Mouse (Mus musculus): ENCODE results near the gene Lhpp. TPM values are rescaled to one million over a fixed set of nuclear protein-coding genes. Genes with fewer than 3 reads are reported as not detected.

Lhpp gene
- polyA plus RNA-seq, 1 experiment from 2014 or later = 15.9 TPM

DNA sequence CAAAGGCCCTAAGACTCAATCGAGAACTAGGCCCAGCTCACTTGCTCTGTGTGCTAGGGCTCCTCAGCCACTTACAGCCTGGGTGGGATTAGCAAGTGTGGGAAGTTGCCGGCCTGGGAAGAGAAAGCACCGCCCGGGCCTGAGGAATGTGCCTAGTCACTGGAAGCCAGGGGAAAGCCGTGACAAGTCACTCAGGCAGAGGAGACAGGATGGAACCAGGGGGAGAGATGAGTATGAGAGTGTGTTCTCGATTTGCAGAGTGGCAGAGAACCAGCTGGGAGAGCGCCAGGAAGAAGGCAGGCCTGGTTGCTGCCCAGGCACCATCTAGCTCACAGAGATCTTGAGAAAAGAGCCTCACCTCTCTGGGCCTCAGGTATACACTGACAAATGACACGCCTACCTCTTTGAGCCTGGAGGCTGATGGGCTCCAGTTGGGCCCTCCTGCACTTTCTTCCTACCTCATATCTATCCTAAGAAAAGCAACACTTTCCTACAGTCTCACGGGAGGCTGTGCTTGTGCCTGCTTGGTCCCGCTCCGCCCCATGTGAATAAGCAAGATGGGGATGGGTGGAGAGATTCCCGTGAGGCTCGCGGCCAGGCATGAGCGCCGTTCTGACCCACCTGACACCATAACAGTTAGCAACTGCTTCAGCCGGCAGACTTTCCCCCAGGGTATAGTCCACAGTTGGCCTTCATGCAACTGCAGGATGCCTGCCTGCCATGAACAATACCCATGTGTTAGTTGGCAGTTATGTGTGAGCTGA, 125.8 kb downstream of the Lhpp start:
- H3K36me3 ChIP-seq (ENCODE audit: control insufficient read depth, insufficient read depth, low read length) = 0 out of 2 replicates have a peak, but pooled peaks cover 3% of the 10 kb centered on the region
- H3K27ac ChIP-seq (ENCODE audit: low read length) = peak overlapping the region; percentile 77
- H3K4me3 ChIP-seq (ENCODE audit: low read length) = no peak overlapping the region
- ATAC-seq (ENCODE audit: low read depth) = peak; percentile 75
- H3K4me1 ChIP-seq (replicated peaks; ENCODE audit: control insufficient read depth, insufficient read depth, low read length) = peaks cover 22% of the 10 kb centered on the region
- no peaks in the 10 kb centered on the region for H3K27me3 ChIP-seq (ENCODE audit: control insufficient read depth, insufficient read depth, low read depth, low read length)
- H3K9me3 ChIP-seq (ENCODE audit: control insufficient read depth, low read length) = no peaks in the 10 kb centered on the region
- no peak overlapping the region for H3K4me2 ChIP-seq (ENCODE audit: low read depth, low read length)
- H3K9ac ChIP-seq (ENCODE audit: low read length) = 0 out of 2 replicates have a peak overlapping the region, but pooled peaks have one; percentile 16
- 50% methylated on average over 17 of the region's 17 CpGs for WGBS

DNA sequence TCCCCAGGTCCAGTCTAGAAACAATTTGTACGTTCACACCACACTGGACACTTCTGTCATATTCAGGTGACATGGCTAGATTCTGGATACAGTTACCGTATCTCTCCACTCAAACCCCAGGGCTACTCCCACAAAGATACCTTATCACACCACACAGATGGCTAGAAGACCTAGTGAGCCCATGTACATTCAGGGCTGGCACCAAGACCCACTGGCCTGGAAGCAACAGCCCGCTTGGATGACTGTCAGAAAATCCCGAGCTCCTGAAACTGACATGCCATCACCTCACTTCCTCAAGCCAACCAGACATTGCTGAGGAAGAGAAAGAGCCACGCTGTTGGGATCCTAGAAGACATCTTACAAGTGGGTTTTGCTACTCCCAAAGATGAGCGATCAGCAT, 128.4 kb downstream of the Lhpp start:
- H3K4me3 ChIP-seq (ENCODE audit: low read length) = no peak overlapping the region
- H3K27ac ChIP-seq (ENCODE audit: low read length) = no peak overlapping the region
- no peak for ATAC-seq (ENCODE audit: low read depth)
- no peak overlapping the region for H3K9ac ChIP-seq (ENCODE audit: low read length)
- 0 out of 2 replicates have a peak, but pooled peaks cover 3% of the 10 kb centered on the region for H3K36me3 ChIP-seq (ENCODE audit: control insufficient read depth, insufficient read depth, low read length)
- H3K4me1 ChIP-seq (replicated peaks; ENCODE audit: control insufficient read depth, insufficient read depth, low read length) = peaks cover 16% of the 10 kb centered on the region
- H3K27me3 ChIP-seq (ENCODE audit: control insufficient read depth, insufficient read depth, low read depth, low read length) = no peaks in the 10 kb centered on the region
- 87% methylated on average over 6 of the region's 6 CpGs for WGBS
- H3K4me2 ChIP-seq (ENCODE audit: low read depth, low read length) = no peak overlapping the region
- H3K9me3 ChIP-seq (ENCODE audit: control insufficient read depth, low read length) = no peaks in the 10 kb centered on the region

DNA sequence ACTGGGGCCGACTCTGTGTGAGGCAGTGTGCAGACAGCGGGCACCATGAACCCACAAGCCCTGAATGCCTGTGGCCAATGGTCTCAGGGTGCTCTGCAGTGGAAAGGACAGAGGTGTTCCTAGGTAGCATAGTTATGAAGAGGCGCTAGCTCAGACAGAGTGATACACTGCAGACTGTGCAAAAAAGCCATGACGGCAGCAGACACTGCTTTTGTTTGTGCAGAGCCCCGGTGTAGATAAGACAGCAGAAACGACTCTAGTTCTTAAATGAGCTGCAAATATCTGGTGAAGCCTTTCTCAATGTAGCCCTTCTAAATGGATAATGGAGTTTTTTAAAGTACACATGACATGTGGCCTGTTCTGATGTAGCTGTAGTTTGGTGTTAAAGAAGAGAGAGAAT, 129.4 kb downstream of the Lhpp start:
- H3K4me1 ChIP-seq (replicated peaks; ENCODE audit: control insufficient read depth, insufficient read depth, low read length) = peaks cover 16% of the 10 kb centered on the region

DNA sequence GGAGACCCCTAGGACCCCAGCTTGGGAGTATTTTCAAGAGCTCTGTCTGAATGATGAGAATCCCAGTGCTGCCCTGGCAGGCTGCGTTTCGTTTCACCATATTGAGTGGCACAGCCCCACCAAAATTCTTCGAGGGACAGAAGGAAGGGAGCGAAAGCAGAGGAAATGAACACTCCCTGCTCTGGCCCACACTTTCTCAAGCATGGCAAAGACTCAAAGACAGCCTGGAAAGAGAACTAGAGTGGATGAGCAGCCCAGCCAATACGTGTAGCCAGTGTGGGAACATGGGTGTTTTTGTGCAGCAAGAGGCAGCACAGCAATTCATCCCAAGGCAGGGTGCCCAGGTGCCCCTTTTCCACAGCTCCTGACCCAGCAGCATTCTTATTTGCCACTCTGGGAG, 132.5 kb downstream of the Lhpp start:
- no peak overlapping the region for H3K9ac ChIP-seq (ENCODE audit: low read length)
- H3K27me3 ChIP-seq (ENCODE audit: control insufficient read depth, insufficient read depth, low read depth, low read length) = no peaks in the 10 kb centered on the region
- no peak for ATAC-seq (ENCODE audit: low read depth)
- no peaks in the 10 kb centered on the region for H3K9me3 ChIP-seq (ENCODE audit: control insufficient read depth, low read length)
- H3K36me3 ChIP-seq (ENCODE audit: control insufficient read depth, insufficient read depth, low read length) = no peaks in the 10 kb centered on the region
- H3K4me3 ChIP-seq (ENCODE audit: low read length) = no peak overlapping the region
- no peaks in the 10 kb centered on the region for H3K4me1 ChIP-seq (replicated peaks; ENCODE audit: control insufficient read depth, insufficient read depth, low read length)
- 77% methylated on average over 5 of the region's 5 CpGs for WGBS
- H3K27ac ChIP-seq (ENCODE audit: low read length) = no peak overlapping the region
- H3K4me2 ChIP-seq (ENCODE audit: low read depth, low read length) = no peak overlapping the region

More for the DNA sequence above, 129.4 kb downstream of the Lhpp start:
- Histone ChIP-seq H3K36me3 (ENCODE audit: control insufficient read depth, insufficient read depth, low read length) (0 out of 2 replicates have a peak, but pooled peaks cover 3% of the 10 kb centered on the region), H3K4me2 (ENCODE audit: low read depth, low read length) (no peak overlapping the region), H3K9me3 (ENCODE audit: control insufficient read depth, low read length) (no peaks in the 10 kb centered on the region), H3K4me3 (ENCODE audit: low read length) (no peak overlapping the region), H3K9ac (ENCODE audit: low read length) (no peak overlapping the region), H3K27ac (ENCODE audit: low read length) (no peak overlapping the region), H3K27me3 (ENCODE audit: control insufficient read depth, insufficient read depth, low read depth, low read length) (no peaks in the 10 kb centered on the region)
- no peak for ATAC-seq (ENCODE audit: low read depth)
- 60% methylated on average over 6 of the region's 6 CpGs for WGBS

DNA sequence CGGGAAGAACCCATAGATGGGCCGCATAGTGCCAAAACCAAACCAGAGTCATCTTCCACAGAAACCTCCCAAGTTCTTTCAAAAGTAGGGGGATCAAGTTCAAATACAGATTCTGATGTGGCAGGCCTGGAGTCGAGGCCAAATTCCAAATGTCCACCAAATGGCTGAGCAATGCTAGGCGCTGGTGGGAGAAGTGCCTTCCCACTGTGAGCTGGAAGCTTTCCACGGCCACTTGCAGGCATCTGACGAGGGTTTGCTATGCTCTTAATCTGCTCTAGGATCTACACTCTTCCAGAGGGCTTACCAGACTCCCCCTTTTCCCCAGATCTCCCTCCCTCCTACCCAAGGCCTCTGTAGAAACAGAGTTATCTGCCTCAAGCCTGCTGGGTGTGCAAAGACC, 136.7 kb downstream of the Lhpp start:
- H3K4me1 ChIP-seq (replicated peaks; ENCODE audit: control insufficient read depth, insufficient read depth, low read length) = peaks cover 4% of the 10 kb centered on the region; the same call in 1 of the 2 replicates
- WGBS = 61% methylated on average over 6 of the region's 6 CpGs
- H3K4me3 ChIP-seq (ENCODE audit: low read length) = no peak overlapping the region
- no peak overlapping the region for H3K9ac ChIP-seq (ENCODE audit: low read length)
- H3K9me3 ChIP-seq (ENCODE audit: control insufficient read depth, low read length) = no peaks in the 10 kb centered on the region
- no peaks in the 10 kb centered on the region for H3K36me3 ChIP-seq (ENCODE audit: control insufficient read depth, insufficient read depth, low read length)
- H3K27ac ChIP-seq (ENCODE audit: low read length) = no peak overlapping the region
- no peak for ATAC-seq (ENCODE audit: low read depth)
- H3K27me3 ChIP-seq (ENCODE audit: control insufficient read depth, insufficient read depth, low read depth, low read length) = no peaks in the 10 kb centered on the region
- H3K4me2 ChIP-seq (ENCODE audit: low read depth, low read length) = no peak overlapping the region

DNA sequence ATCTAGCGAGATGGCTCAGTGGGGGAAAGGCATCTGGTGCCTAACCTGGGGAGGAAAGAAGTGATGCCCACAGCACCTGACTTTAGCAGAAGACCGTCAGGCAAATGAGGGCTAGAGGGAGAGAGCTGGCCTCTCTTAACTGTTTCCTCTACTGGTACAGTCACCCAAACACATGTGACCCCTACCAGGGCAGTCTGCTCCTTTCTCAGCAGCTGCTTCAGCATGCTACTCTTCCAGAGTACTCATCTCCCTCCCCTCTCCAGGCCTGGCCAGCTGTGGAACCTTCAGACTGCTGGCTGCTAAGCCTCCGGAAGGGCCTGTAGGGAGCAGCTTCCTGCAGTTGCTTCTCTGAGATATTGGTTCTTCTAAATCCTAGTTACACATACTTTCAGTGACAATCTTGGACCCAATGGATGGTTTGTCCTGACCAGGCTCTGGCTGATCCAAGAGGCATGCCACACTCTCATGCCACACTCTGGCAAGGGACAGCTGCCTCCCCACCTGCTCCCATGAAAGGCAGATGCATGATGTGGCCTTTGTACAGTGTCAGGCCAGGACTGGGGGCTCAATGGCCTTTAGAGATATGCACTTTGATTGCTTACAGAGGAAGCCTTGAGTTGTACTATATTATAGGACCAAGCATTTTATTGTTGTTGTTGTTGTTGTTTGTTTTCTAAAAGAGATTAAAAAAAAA, 137.8 kb downstream of the Lhpp start:
- H3K9me3 ChIP-seq (ENCODE audit: control insufficient read depth, low read length) = no peaks in the 10 kb centered on the region
- H3K27me3 ChIP-seq (ENCODE audit: control insufficient read depth, insufficient read depth, low read depth, low read length) = no peaks in the 10 kb centered on the region
- H3K27ac ChIP-seq (ENCODE audit: low read length) = no peak overlapping the region
- WGBS = 79% methylated on average over 3 of the region's 3 CpGs
- no peak overlapping the region for H3K9ac ChIP-seq (ENCODE audit: low read length)
- H3K4me3 ChIP-seq (ENCODE audit: low read length) = no peak overlapping the region
- H3K4me2 ChIP-seq (ENCODE audit: low read depth, low read length) = no peak overlapping the region
- no peak for ATAC-seq (ENCODE audit: low read depth)
- no peaks in the 10 kb centered on the region for H3K36me3 ChIP-seq (ENCODE audit: control insufficient read depth, insufficient read depth, low read length)
- H3K4me1 ChIP-seq (replicated peaks; ENCODE audit: control insufficient read depth, insufficient read depth, low read length) = peaks cover 4% of the 10 kb centered on the region; the same call in 1 of the 2 replicates

DNA sequence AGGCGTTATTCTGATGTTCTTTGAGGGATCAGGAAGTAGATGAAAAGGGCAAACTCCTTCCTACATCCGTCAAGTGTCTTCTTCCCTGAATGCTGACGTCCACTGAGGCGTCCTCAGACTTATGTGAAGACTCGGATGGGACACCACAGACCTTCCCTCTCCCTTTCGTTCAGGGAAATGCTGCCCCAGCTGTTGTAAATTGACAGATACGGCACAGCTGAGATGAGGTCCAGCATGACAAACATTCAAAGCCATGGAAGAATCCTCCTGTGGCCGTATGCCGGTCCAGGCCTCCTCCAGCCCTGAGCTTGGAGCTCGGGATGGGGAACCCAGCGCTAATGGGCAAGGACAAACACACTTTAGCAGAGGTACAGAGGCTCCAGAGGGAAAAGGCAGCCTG, 139.1 kb downstream of the Lhpp start:
- no peaks in the 10 kb centered on the region for H3K27me3 ChIP-seq (ENCODE audit: control insufficient read depth, insufficient read depth, low read depth, low read length)
- H3K36me3 ChIP-seq (ENCODE audit: control insufficient read depth, insufficient read depth, low read length) = no peaks in the 10 kb centered on the region
- H3K9me3 ChIP-seq (ENCODE audit: control insufficient read depth, low read length) = no peaks in the 10 kb centered on the region
- WGBS = 84% methylated on average over 11 of the region's 11 CpGs
- ATAC-seq (ENCODE audit: low read depth) = no peak
- no peak overlapping the region for H3K4me2 ChIP-seq (ENCODE audit: low read depth, low read length)
- H3K9ac ChIP-seq (ENCODE audit: low read length) = no peak overlapping the region
- H3K4me3 ChIP-seq (ENCODE audit: low read length) = no peak overlapping the region
- no peak overlapping the region for H3K27ac ChIP-seq (ENCODE audit: low read length)
- peaks cover 7% of the 10 kb centered on the region for H3K4me1 ChIP-seq (replicated peaks; ENCODE audit: control insufficient read depth, insufficient read depth, low read length)

DNA sequence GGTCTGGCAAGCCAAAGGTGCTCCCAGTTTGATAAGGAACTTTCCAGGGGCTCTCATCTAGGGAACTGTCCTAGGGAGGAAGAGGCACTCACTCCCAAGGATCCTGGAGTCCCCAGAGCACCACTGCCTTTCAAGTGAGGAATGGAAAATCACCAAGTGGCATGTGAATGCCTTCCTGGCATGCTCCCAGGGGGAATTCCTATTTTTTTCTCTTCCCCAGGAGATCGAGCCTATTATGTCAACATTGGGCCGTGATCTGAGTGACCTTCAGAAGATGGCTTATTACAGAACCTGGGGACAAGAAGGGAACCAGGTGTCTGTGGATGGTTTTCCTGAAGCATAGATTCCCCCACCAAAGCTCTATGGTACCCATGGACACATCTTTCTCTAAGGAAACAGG, 141.3 kb downstream of the Lhpp start:
- Histone ChIP-seq H3K9ac (ENCODE audit: low read length) (no peak overlapping the region), H3K9me3 (ENCODE audit: control insufficient read depth, low read length) (no peaks in the 10 kb centered on the region), H3K4me2 (ENCODE audit: low read depth, low read length) (no peak overlapping the region), H3K4me1 (replicated peaks; ENCODE audit: control insufficient read depth, insufficient read depth, low read length) (peaks cover 10% of the 10 kb centered on the region), H3K36me3 (ENCODE audit: control insufficient read depth, insufficient read depth, low read length) (no peaks in the 10 kb centered on the region; the same call in 1 of the 2 replicates), H3K27me3 (ENCODE audit: control insufficient read depth, insufficient read depth, low read depth, low read length) (no peaks in the 10 kb centered on the region), H3K4me3 (ENCODE audit: low read length) (no peak overlapping the region), H3K27ac (ENCODE audit: low read length) (peak overlapping the region; percentile 12; the same call in 1 of the 2 replicates)
- ATAC-seq (ENCODE audit: low read depth) = peak; percentile 44; the same call in 1 of the 2 replicates
- WGBS = 31% methylated on average over 2 of the region's 2 CpGs
